Mouse (Mus musculus): Measurements from ENCODE around the gene Cog1.

- TF ChIP-seq POLR2A (IDR thresholded peaks at IDR 0.05; ENCODE audit: borderline replicate concordance, extremely low read depth, insufficient read depth, insufficient read length, poor library complexity, severe bottlenecking): no peak
- peak; percentile 47; the same call in 1 of the 2 replicates for TF ChIP-seq CTCF (IDR thresholded peaks at IDR 0.05; ENCODE audit: borderline replicate concordance, extremely low read depth, insufficient read depth, insufficient read length)
Measured at GRCm38 (mm10) chr11:113627785-113628184, 21.2 kb upstream of the Cog1 start.

All from brain, embryonic 14.5 days (tissue).